Mouse (Mus musculus): ENCODE data around the gene Grhpr. TPM values are rescaled to one million over a fixed set of nuclear protein-coding genes. Genes with fewer than 3 reads are reported as not detected.
"Not testable (repeated sequence)": the region's sequence is repeated elsewhere in the genome, so short reads cannot be mapped to it uniquely, and the experiment has no call there.

Grhpr gene
- polyA plus RNA-seq, 1 experiment: 27.7 TPM

- no peak overlapping the region for H3K27ac ChIP-seq (ENCODE audit: insufficient read depth, low read length)
- peaks cover 13% of the 10 kb centered on the region for H3K4me1 ChIP-seq (ENCODE audit: control insufficient read depth, insufficient read depth, insufficient read length)
- WGBS: 78% methylated on average over 7 of the region's 7 CpGs
- no peak for TF ChIP-seq POLR2A (IDR thresholded peaks at IDR 0.05; ENCODE audit: low read depth, low read length)
- no peak for TF ChIP-seq CTCF (IDR thresholded peaks at IDR 0.05; ENCODE audit: extremely low read depth, insufficient read depth, insufficient read length, insufficient replicate concordance)
- H3K36me3 ChIP-seq (ENCODE audit: control insufficient read depth, insufficient read depth, low read length): no peaks in the 10 kb centered on the region
- H3K27me3 ChIP-seq (ENCODE audit: control insufficient read depth, insufficient read depth, low read length): no peaks in the 10 kb centered on the region
- no peak overlapping the region for H3K4me3 ChIP-seq (ENCODE audit: extremely low read depth, insufficient read depth, insufficient read length)
- no peak for DNase-seq (ENCODE audit: low read depth in 1 of 2, low spot score in 2 of 2)
Observed at GRCm38 (mm10) chr4:44979794-44980338, 1.3 kb upstream of the Grhpr start.

- Histone ChIP-seq H3K4me3 (ENCODE audit: extremely low read depth, insufficient read depth, insufficient read length) (peak overlapping the region; percentile 88), H3K27ac (ENCODE audit: insufficient read depth, low read length) (peak overlapping the region; percentile 34; the same call in 1 of the 2 replicates), H3K4me1 (ENCODE audit: control insufficient read depth, insufficient read depth, insufficient read length) (peaks cover 13% of the 10 kb centered on the region), H3K36me3 (ENCODE audit: control insufficient read depth, insufficient read depth, low read length) (no peaks in the 10 kb centered on the region), H3K27me3 (ENCODE audit: control insufficient read depth, insufficient read depth, low read length) (no peaks in the 10 kb centered on the region)
- TF ChIP-seq CTCF (IDR thresholded peaks at IDR 0.05; ENCODE audit: extremely low read depth, insufficient read depth, insufficient read length, insufficient replicate concordance): no peak
- WGBS: 53% methylated on average over 5 of the region's 5 CpGs
- DNase-seq (ENCODE audit: low read depth in 1 of 2, low spot score in 2 of 2): no peak
Observed at GRCm38 (mm10) chr4:44981974-44982287, 736 bp downstream of the Grhpr start.

GRCm38 (mm10) chr4:44982440-44983130, 1.4 kb downstream of the Grhpr start:
- Histone ChIP-seq H3K4me3 (ENCODE audit: extremely low read depth, insufficient read depth, insufficient read length) (no peak overlapping the region), H3K27me3 (ENCODE audit: control insufficient read depth, insufficient read depth, low read length) (no peaks in the 10 kb centered on the region), H3K36me3 (ENCODE audit: control insufficient read depth, insufficient read depth, low read length) (no peaks in the 10 kb centered on the region; the same call in 1 of the 2 replicates), H3K27ac (ENCODE audit: insufficient read depth, low read length) (no peak overlapping the region), H3K4me1 (ENCODE audit: control insufficient read depth, insufficient read depth, insufficient read length) (peaks cover 13% of the 10 kb centered on the region)
- DNase-seq (ENCODE audit: low read depth in 1 of 2, low spot score in 2 of 2): no peak
- TF ChIP-seq CTCF (IDR thresholded peaks at IDR 0.05; ENCODE audit: extremely low read depth, insufficient read depth, insufficient read length, insufficient replicate concordance): no peak
- TF ChIP-seq POLR2A (IDR thresholded peaks at IDR 0.05; ENCODE audit: low read depth, low read length): no peak
- WGBS: 84% methylated on average over 11 of the region's 11 CpGs

DNA sequence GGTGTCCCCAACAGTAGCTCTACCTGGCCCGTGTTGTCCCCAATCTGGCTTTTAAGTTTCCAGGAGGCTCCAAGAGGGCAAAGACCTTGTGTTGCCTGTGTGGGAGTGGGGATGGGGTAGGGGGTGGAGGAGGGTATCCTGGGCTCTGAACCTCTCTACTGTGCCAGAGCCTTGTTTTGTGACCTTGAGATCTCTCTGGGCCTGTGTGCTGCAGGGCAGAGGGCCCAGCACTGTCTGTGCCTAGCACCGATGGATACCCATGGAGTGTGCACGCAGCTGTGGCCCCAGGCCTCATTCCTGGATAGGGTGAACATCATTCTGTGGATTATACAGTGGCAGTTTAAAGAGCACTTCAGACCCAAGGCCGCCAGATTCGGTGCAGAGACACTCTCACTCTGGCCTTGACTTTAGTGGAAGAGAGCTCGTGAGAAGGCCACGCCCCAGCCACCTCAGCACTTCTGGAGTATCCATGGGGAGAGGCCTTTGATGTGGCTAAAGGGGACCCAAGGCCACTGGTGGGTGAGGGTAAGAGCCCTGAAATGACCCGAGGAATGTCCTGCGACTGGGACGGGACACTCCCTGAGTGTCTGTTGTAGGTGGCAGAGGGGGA, 2.0 kb downstream of the Grhpr start:
- 89% methylated on average over 10 of the region's 10 CpGs for WGBS
- peaks cover 13% of the 10 kb centered on the region for H3K4me1 ChIP-seq (ENCODE audit: control insufficient read depth, insufficient read depth, insufficient read length)
- no peak for DNase-seq (ENCODE audit: low read depth in 1 of 2, low spot score in 2 of 2)
- no peak overlapping the region for H3K4me3 ChIP-seq (ENCODE audit: extremely low read depth, insufficient read depth, insufficient read length)
- no peaks in the 10 kb centered on the region; the same call in 1 of the 2 replicates for H3K36me3 ChIP-seq (ENCODE audit: control insufficient read depth, insufficient read depth, low read length)
- H3K27ac ChIP-seq (ENCODE audit: insufficient read depth, low read length): no peak overlapping the region
- H3K27me3 ChIP-seq (ENCODE audit: control insufficient read depth, insufficient read depth, low read length): no peaks in the 10 kb centered on the region
- no peak for TF ChIP-seq POLR2A (IDR thresholded peaks at IDR 0.05; ENCODE audit: low read depth, low read length)
- no peak for TF ChIP-seq CTCF (IDR thresholded peaks at IDR 0.05; ENCODE audit: extremely low read depth, insufficient read depth, insufficient read length, insufficient replicate concordance)

- peaks cover 20% of the 10 kb centered on the region for H3K36me3 ChIP-seq (ENCODE audit: control insufficient read depth, insufficient read depth, low read length)
- no peaks in the 10 kb centered on the region for H3K4me1 ChIP-seq (ENCODE audit: control insufficient read depth, insufficient read depth, insufficient read length)
- no peak for DNase-seq (ENCODE audit: low read depth in 1 of 2, low spot score in 2 of 2)
- no peak overlapping the region for H3K27ac ChIP-seq (ENCODE audit: insufficient read depth, low read length)
- TF ChIP-seq POLR2A (IDR thresholded peaks at IDR 0.05; ENCODE audit: low read depth, low read length): no peak
- no peak for TF ChIP-seq CTCF (IDR thresholded peaks at IDR 0.05; ENCODE audit: extremely low read depth, insufficient read depth, insufficient read length, insufficient replicate concordance)
- 90% methylated on average over 5 of the region's 5 CpGs for WGBS
- H3K4me3 ChIP-seq (ENCODE audit: extremely low read depth, insufficient read depth, insufficient read length): no peak overlapping the region
- no peaks in the 10 kb centered on the region for H3K27me3 ChIP-seq (ENCODE audit: control insufficient read depth, insufficient read depth, low read length)
Observed at GRCm38 (mm10) chr4:44990560-44990959, 9.4 kb downstream of the Grhpr start.

- H3K36me3 ChIP-seq (ENCODE audit: control insufficient read depth, insufficient read depth, low read length): peaks cover 20% of the 10 kb centered on the region
- WGBS: 88% methylated on average over 11 of the region's 11 CpGs
- H3K27me3 ChIP-seq (ENCODE audit: control insufficient read depth, insufficient read depth, low read length); H3K4me1 ChIP-seq (ENCODE audit: control insufficient read depth, insufficient read depth, insufficient read length); DNase-seq (ENCODE audit: low read depth in 1 of 2, low spot score in 2 of 2); H3K4me3 ChIP-seq (ENCODE audit: extremely low read depth, insufficient read depth, insufficient read length); H3K27ac ChIP-seq (ENCODE audit: insufficient read depth, low read length): not testable (repeated sequence)
Observed at GRCm38 (mm10) chr4:44992330-44992729, 11.1 kb downstream of the Grhpr start.

- not testable (repeated sequence) for H3K4me3 ChIP-seq (ENCODE audit: extremely low read depth, insufficient read depth, insufficient read length); H3K27me3 ChIP-seq (ENCODE audit: control insufficient read depth, insufficient read depth, low read length); H3K4me1 ChIP-seq (ENCODE audit: control insufficient read depth, insufficient read depth, insufficient read length); DNase-seq (ENCODE audit: low read depth in 1 of 2, low spot score in 2 of 2); H3K27ac ChIP-seq (ENCODE audit: insufficient read depth, low read length)
- 94% methylated on average over 14 of the region's 14 CpGs for WGBS
- H3K36me3 ChIP-seq (ENCODE audit: control insufficient read depth, insufficient read depth, low read length): peaks cover 20% of the 10 kb centered on the region
Observed at GRCm38 (mm10) chr4:44993179-44993578, 12.0 kb downstream of the Grhpr start.

Measured in spleen, adult 2 months (tissue).